Mouse (Mus musculus): ENCODE measurements around the gene Rnf225. TPM values are rescaled to one million over a fixed set of nuclear protein-coding genes. Genes with fewer than 3 reads are reported as not detected.

Rnf225 gene
- polyA plus RNA-seq, 1 experiment = 0.63 TPM

- Histone ChIP-seq H3K27ac (ENCODE audit: insufficient read depth, low read length) (no peak overlapping the region; the same call in 1 of the 2 replicates), H3K4me3 (ENCODE audit: insufficient read depth, low read length) (no peak overlapping the region), H3K4me1 (ENCODE audit: control insufficient read depth, insufficient read depth, low read length) (peaks cover 3% of the 10 kb centered on the region; the same call in 1 of the 2 replicates)
- TF ChIP-seq CTCF (IDR thresholded peaks at IDR 0.05; ENCODE audit: borderline replicate concordance, insufficient read depth, low read length) = no peak
- no peak for TF ChIP-seq POLR2A (IDR thresholded peaks at IDR 0.05; ENCODE audit: low read depth, low read length)
Observed at GRCm38 (mm10) chr7:12954896-12955295, 27.7 kb downstream of the Rnf225 start.

GRCm38 (mm10) chr7:12957511-12957910 is 30.3 kb downstream of the Rnf225 start:
- H3K27ac ChIP-seq (ENCODE audit: insufficient read depth, low read length) = no peak overlapping the region
- no peak overlapping the region for H3K4me3 ChIP-seq (ENCODE audit: insufficient read depth, low read length)
- H3K4me1 ChIP-seq (ENCODE audit: control insufficient read depth, insufficient read depth, low read length) = no peaks in the 10 kb centered on the region
- no peak for TF ChIP-seq POLR2A (IDR thresholded peaks at IDR 0.05; ENCODE audit: low read depth, low read length)
- TF ChIP-seq CTCF (IDR thresholded peaks at IDR 0.05; ENCODE audit: borderline replicate concordance, insufficient read depth, low read length) = no peak

- no peaks in the 10 kb centered on the region for H3K4me1 ChIP-seq (ENCODE audit: control insufficient read depth, insufficient read depth, low read length)
- H3K27ac ChIP-seq (ENCODE audit: insufficient read depth, low read length) = no peak overlapping the region
- no peak for TF ChIP-seq POLR2A (IDR thresholded peaks at IDR 0.05; ENCODE audit: low read depth, low read length)
- TF ChIP-seq CTCF (IDR thresholded peaks at IDR 0.05; ENCODE audit: borderline replicate concordance, insufficient read depth, low read length) = no peak
- H3K4me3 ChIP-seq (ENCODE audit: insufficient read depth, low read length) = no peak overlapping the region
Observed at GRCm38 (mm10) chr7:12958948-12959347, 31.7 kb downstream of the Rnf225 start.

GRCm38 (mm10) chr7:12959718-12960117 is 32.5 kb downstream of the Rnf225 start:
- no peak overlapping the region for H3K4me3 ChIP-seq (ENCODE audit: insufficient read depth, low read length)
- no peaks in the 10 kb centered on the region for H3K4me1 ChIP-seq (ENCODE audit: control insufficient read depth, insufficient read depth, low read length)
- no peak overlapping the region for H3K27ac ChIP-seq (ENCODE audit: insufficient read depth, low read length)
- TF ChIP-seq CTCF (IDR thresholded peaks at IDR 0.05; ENCODE audit: borderline replicate concordance, insufficient read depth, low read length) (no peak), POLR2A (IDR thresholded peaks at IDR 0.05; ENCODE audit: low read depth, low read length) (no peak)

GRCm38 (mm10) chr7:12961511-12962141 is 34.4 kb downstream of the Rnf225 start:
- Histone ChIP-seq H3K27ac (ENCODE audit: insufficient read depth, low read length) (peak overlapping the region; percentile 43), H3K4me1 (ENCODE audit: control insufficient read depth, insufficient read depth, low read length) (no peaks in the 10 kb centered on the region), H3K4me3 (ENCODE audit: insufficient read depth, low read length) (peak overlapping the region; percentile 43)
- TF ChIP-seq POLR2A (IDR thresholded peaks at IDR 0.05; ENCODE audit: low read depth, low read length) (peak; percentile 85), CTCF (IDR thresholded peaks at IDR 0.05; ENCODE audit: borderline replicate concordance, insufficient read depth, low read length) (no peak)

GRCm38 (mm10) chr7:12965678-12966091 is 38.5 kb downstream of the Rnf225 start, which contains the start of gene Zfp324:
Zfp324 (plus strand) TSS chr7:12965838.
- H3K27ac ChIP-seq (ENCODE audit: insufficient read depth, low read length) = peak within 1 kb of the TSS; percentile 82
- peak within 1 kb of the TSS; percentile 72 for H3K4me3 ChIP-seq (ENCODE audit: insufficient read depth, low read length)
- TF ChIP-seq POLR2A (IDR thresholded peaks at IDR 0.05; ENCODE audit: low read depth, low read length) = peak; percentile 87
- TF ChIP-seq CTCF (IDR thresholded peaks at IDR 0.05; ENCODE audit: borderline replicate concordance, insufficient read depth, low read length) = no peak
- peaks cover 5% of the 10 kb centered on the region; the same call in 1 of the 2 replicates for H3K4me1 ChIP-seq (ENCODE audit: control insufficient read depth, insufficient read depth, low read length)

- no peak for TF ChIP-seq POLR2A (IDR thresholded peaks at IDR 0.05; ENCODE audit: low read depth, low read length)
- no peak for TF ChIP-seq CTCF (IDR thresholded peaks at IDR 0.05; ENCODE audit: borderline replicate concordance, insufficient read depth, low read length)
- Histone ChIP-seq H3K4me3 (ENCODE audit: insufficient read depth, low read length) (peak overlapping the region; percentile 72), H3K27ac (ENCODE audit: insufficient read depth, low read length) (peak overlapping the region; percentile 82), H3K4me1 (ENCODE audit: control insufficient read depth, insufficient read depth, low read length) (peaks cover 5% of the 10 kb centered on the region; the same call in 1 of the 2 replicates)
Observed at GRCm38 (mm10) chr7:12966104-12966845, 39.1 kb downstream of the Rnf225 start.

GRCm38 (mm10) chr7:12970906-12971305 is 43.7 kb downstream of the Rnf225 start:
- Histone ChIP-seq H3K27ac (ENCODE audit: insufficient read depth, low read length) (no peak overlapping the region), H3K4me3 (ENCODE audit: insufficient read depth, low read length) (no peak overlapping the region), H3K4me1 (ENCODE audit: control insufficient read depth, insufficient read depth, low read length) (peaks cover 5% of the 10 kb centered on the region; the same call in 1 of the 2 replicates)
- TF ChIP-seq POLR2A (IDR thresholded peaks at IDR 0.05; ENCODE audit: low read depth, low read length) = no peak
- no peak for TF ChIP-seq CTCF (IDR thresholded peaks at IDR 0.05; ENCODE audit: borderline replicate concordance, insufficient read depth, low read length)

- TF ChIP-seq POLR2A (IDR thresholded peaks at IDR 0.05; ENCODE audit: low read depth, low read length) = peak; percentile 80
- no peak for TF ChIP-seq CTCF (IDR thresholded peaks at IDR 0.05; ENCODE audit: borderline replicate concordance, insufficient read depth, low read length)
Observed at GRCm38 (mm10) chr7:12977682-12978389, 50.6 kb downstream of the Rnf225 start, which contains the start of gene Zfp446. Zfp446 (plus strand) TSS chr7:12977848.

More at GRCm38 (mm10) chr7:12977682-12978389, 50.6 kb downstream of the Rnf225 start, which contains the start of gene Zfp446:
- Histone ChIP-seq H3K4me3 (ENCODE audit: insufficient read depth, low read length) (peak within 1 kb of the TSS; percentile 49), H3K27ac (ENCODE audit: insufficient read depth, low read length) (peak within 1 kb of the TSS; percentile 80), H3K4me1 (ENCODE audit: control insufficient read depth, insufficient read depth, low read length) (0 out of 2 replicates have a peak, but pooled peaks cover 5% of the 10 kb centered on the region)

Data from embryonic fibroblast, embryonic 13.5 days (primary cell).